Mouse (Mus musculus): ENCODE data around the gene Slc41a1.

GRCm38 (mm10) chr1:131830561-131830960, 3.3 kb downstream of the Slc41a1 start:
- TF ChIP-seq CTCF (IDR thresholded peaks at IDR 0.05; ENCODE audit: low read depth, low read length), result no peak
- TF ChIP-seq POLR2A (IDR thresholded peaks at IDR 0.05; ENCODE audit: extremely low read depth, insufficient read depth, low read length), result no peak

All from liver, adult 2 months (tissue).